Mouse (Mus musculus) ES-CJ7 (cell line): ENCODE measurements at regions not wholly inside any gene's neighbourhood (a gene's known extent, or its start where the extent isn't known, plus 50 kb on each side); places are given as distances from the start of the nearest gene placed in this dataset.
"Not testable (repeated sequence)": the region's sequence is repeated elsewhere in the genome, so short reads cannot be mapped to it uniquely, and the experiment has no call there.

ENCODE experiments used
- DNase-seq: peaks from one replicate; pipeline ENCODE4 v3.0.0; 2011; ENCODE audit warnings: low read depth, low spot score

GRCm38 (mm10) chr8:39218716-39219115 is 1456.2 kb upstream of the Adam24 start:
- DNase-seq, result no peak

- no peak for DNase-seq
Observed at GRCm38 (mm10) chr8:39227239-39227638, 1447.6 kb upstream of the Adam24 start.

GRCm38 (mm10) chr8:39268970-39269497 is 1405.8 kb upstream of the Adam24 start:
- DNase-seq, result no peak

GRCm38 (mm10) chr8:39297548-39298306 is 1377.2 kb upstream of the Adam24 start:
- peak; percentile 10 for DNase-seq

DNA sequence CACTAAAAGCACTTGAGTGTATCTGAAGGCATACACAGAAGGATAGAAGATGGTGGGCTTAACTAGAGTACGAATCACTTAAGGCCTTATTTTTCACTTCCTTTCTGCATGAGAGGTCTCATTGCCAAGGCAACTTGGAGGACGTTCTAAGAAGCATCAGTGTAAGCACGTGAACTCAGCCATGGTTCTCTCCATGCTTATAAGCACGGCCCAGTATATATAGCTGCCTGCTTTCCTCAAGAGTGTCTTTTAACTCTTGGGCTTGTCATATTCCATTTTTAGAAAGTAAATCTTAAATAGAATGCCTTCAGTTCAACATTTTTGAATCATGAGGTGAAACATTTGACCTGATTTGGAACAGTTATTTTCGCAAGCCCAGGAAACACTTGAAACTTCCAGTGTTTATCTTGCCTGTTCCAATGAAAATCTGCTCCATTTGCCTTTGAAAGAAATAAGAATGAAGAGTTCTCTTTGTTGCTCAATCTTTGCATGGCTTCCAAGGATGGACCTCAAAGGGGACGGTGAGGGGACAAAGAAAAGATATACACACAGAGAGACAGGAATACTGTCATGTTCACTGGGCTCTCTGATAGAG is 1371.0 kb upstream of the Adam24 start:
- no peak for DNase-seq

GRCm38 (mm10) chr8:39313854-39314253 is 1361.0 kb upstream of the Adam24 start:
- DNase-seq, result no peak

DNA sequence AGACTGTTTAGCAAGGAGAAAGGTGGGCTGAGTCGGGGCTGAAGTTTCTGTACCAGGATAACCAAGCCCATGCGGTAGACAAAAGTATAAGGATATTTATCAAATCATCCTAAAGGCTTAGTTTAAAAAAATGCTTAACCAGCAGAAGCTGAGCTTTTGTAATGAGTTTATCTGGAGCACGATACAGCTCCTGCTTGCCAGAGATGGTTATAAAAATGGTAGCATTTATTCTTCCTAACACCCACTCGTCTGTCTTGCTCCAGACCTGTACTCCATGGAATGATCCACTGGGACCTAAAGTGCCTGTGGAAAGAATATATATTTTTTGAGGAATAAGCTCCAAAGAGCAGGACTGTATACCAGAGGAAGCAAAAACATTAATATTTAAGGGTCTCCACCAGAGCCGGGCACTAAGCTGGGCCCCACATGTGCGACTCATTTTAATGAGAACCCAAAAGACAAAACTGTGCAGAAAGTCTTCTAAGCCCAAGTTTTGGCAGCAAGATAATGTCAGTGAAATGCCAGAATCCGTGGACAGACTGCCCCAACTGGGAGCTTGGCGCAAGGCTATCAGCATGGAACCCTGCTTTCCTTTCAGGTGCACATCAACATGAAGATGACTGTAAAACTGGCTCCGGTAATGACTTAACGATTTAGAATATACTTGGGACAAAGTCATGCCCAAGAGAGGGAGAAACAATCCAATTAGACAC is 1359.2 kb upstream of the Adam24 start:
- DNase-seq, result no peak

- no peak for DNase-seq
Observed at GRCm38 (mm10) chr8:39316234-39316568, 1358.7 kb upstream of the Adam24 start.

DNA sequence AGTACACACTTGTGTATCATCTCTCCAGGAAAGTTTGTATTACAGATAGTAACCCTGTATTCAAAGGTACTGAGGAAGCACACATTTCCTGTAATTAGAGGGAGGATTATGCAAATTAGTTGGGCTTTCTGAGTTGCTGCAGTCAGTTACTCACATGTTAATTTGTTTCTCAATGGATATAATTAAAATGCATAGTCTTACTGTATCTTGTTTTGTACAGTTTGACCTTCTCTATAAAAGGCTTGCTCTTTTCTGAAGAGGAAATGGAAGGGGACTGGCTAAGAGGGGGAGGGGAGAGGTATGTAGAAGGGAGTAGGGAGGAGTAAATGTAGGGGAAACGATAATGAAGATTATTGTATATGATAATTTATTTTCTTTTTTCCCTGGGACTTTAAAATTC is 1345.5 kb upstream of the Adam24 start:
- peak; percentile 86 for DNase-seq

- DNase-seq, result peak; percentile 62
Observed at GRCm38 (mm10) chr8:39344731-39345130, 1330.1 kb upstream of the Adam24 start.

DNA sequence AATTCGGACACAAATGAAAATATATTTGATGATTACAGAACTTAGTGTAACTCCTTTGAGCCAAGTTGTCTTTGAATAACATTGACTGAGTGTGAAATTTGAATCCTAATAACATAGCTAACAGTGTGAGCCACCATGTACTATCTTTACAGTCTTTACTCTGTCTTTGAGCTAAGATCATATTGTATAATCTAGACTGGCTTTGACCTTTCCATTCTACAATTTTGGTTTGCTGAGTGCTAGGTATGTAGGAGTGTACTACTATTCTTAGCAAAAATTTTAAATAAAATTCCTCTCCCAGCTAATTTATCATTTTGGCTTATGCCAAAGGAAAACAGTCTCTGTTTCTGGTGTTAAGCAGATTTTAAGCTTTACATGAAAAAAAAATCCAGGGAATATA is 1328.4 kb upstream of the Adam24 start:
- DNase-seq, result no peak

DNA sequence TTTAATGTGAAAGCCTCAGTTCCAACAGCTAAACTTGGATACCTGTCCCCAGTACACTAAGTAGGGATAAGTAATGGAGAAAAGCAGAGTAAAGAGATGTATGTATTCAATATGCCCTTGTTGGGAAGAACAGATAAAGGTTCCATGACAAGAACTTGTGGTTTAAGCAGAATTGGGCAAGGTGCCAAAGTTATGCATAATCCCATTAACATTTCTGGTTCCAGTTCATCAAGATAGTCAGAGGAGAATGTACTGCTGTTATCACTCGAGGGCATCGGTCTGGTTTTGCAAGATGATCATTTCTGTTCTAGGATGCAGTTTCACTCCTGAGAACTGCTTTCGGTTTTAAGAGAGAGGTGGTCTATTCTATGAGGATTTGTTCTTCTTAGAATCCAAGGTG is 1325.9 kb upstream of the Adam24 start:
- DNase-seq, result no peak

GRCm38 (mm10) chr8:39355412-39355811 is 1319.5 kb upstream of the Adam24 start:
- DNase-seq, result no peak

DNA sequence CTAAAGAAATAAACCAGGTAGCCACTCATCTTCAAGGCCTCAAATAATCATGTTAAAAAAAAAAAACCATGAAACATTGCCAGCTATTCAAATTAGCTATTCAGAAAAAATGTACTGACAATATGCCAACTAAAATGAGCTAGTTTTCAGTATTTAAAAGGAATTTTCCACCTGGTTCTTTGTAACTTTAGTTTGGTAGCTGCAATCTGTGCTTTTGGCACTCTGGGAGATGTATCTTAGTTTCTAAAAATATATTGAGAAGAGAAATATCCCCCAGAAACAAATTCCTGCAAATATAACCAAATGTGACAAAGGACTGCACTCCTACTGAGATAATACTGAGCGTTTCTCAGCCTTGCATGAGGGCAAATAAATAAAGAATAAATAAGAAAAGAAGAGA is 1317.8 kb upstream of the Adam24 start:
- DNase-seq, result no peak

- no peak for DNase-seq
Observed at GRCm38 (mm10) chr8:39357865-39358264, 1317.0 kb upstream of the Adam24 start.

DNA sequence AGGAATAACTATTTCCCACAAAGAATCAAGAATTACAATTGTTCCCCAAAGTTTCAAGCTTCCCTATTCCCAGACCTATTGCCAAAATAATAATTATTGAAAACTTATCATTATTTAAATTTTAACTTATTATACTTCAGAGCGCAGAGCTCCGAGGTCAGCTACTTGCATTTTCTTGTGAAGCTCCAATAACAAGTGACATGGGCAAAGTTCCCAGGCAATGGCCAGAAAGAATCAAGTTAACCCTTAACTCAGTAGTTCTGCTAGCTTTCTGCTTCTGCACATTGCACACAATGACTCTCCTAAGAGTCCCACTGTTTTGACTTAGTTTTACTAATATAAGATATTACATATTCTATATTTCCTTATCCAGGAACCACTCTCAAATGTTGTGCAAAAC is 1308.5 kb upstream of the Adam24 start:
- not testable (repeated sequence) for DNase-seq
